Mouse (Mus musculus) forebrain, embryonic 16.5 days (tissue): ENCODE results near the gene Fam71f2. TPM values are rescaled to one million over a fixed set of nuclear protein-coding genes. Genes with fewer than 3 reads are reported as not detected.

Experiments used
- ATAC-seq: fragments of 200-750 bp; cut with Nextera tagmentation; 2 replicates; pipeline ENCODE4 v1.8.0; 2017; ENCODE audit warnings: mild to moderate bottlenecking, moderate library complexity
- H3K27ac ChIP-seq: fragments of 300-500 bp; sonication (generic); 2 replicates; pipeline ENCODE4 v1.5.1; 2014; ENCODE audit warnings: low read length, control low read depth
- H3K27me3 ChIP-seq: fragments of 300-500 bp; sonication (generic); replicated peaks from 2 replicates; pipeline ENCODE4 v1.6.1; 2014; ENCODE audit warnings: low read length; ENCODE audit not compliant: control insufficient read depth, insufficient read depth
- H3K36me3 ChIP-seq: fragments of 300-500 bp; sonication (generic); 2 replicates; pipeline ENCODE4 v1.6.1; 2014; ENCODE audit not compliant: control insufficient read depth, insufficient read depth
- H3K4me1 ChIP-seq: fragments of 300-500 bp; sonication (generic); replicated peaks from 2 replicates; pipeline ENCODE4 v1.6.1; 2014; ENCODE audit warnings: low read length; ENCODE audit not compliant: control insufficient read depth, insufficient read depth
- H3K4me2 ChIP-seq: fragments of 300-500 bp; sonication (generic); 2 replicates; pipeline ENCODE4 v1.6.1; 2014; ENCODE audit warnings: mild to moderate bottlenecking, low read length, control low read depth
- H3K4me3 ChIP-seq: fragments of 300-500 bp; sonication (generic); replicated peaks from 2 replicates; pipeline ENCODE4 v1.5.1; 2014; ENCODE audit warnings: mild to moderate bottlenecking, low read length, control low read depth
- H3K9ac ChIP-seq: fragments of 300-500 bp; sonication (generic); replicated peaks from 2 replicates; pipeline ENCODE4 v1.6.1; 2014; ENCODE audit warnings: low read depth, low read length, control low read depth
- H3K9me3 ChIP-seq: fragments of 300-500 bp; sonication (generic); 2 replicates; pipeline ENCODE4 v1.6.1; 2016; ENCODE audit warnings: low read length; ENCODE audit not compliant: control insufficient read depth
- WGBS: fragments of 180-500 bp; shearing (Covaris S2); extraction: QIAGEN DNeasy Blood & Tissue Kit; methylation state at CpG from one replicate; pipeline ENCODE4 v1.1.7; 2014; 5-methylcytosine and 5-hydroxymethylcytosine counted together
- polyA plus RNA-seq: library from polyadenylated mRNA; unstranded; fragments of >200 nt; fragmentation: Nextera tagmentation; extraction: Ambion mirVana; gene quantifications from 2 replicates; pipeline ENCODE4 v1.2.1, GENCODE M21; 2015

The Fam71f2 gene
- polyA plus RNA-seq, 1 experiment from 2014 or later: 0.51 TPM

- no peaks in the 10 kb centered on the region for H3K9me3 ChIP-seq
- 82% methylated on average over 14 of the region's 14 CpGs for WGBS
- H3K27me3 ChIP-seq: no peaks in the 10 kb centered on the region
- no peak overlapping the region for H3K9ac ChIP-seq
- no peak for ATAC-seq
- no peak overlapping the region for H3K27ac ChIP-seq
- no peaks in the 10 kb centered on the region for H3K36me3 ChIP-seq
- no peak overlapping the region for H3K4me3 ChIP-seq
- no peaks in the 10 kb centered on the region for H3K4me1 ChIP-seq
- no peak overlapping the region for H3K4me2 ChIP-seq
Observed at GRCm38 (mm10) chr6:29245272-29246120, 33.9 kb upstream of the Fam71f2 start.

GRCm38 (mm10) chr6:29246183-29246582 lies 33.2 kb upstream of the Fam71f2 start:
- ATAC-seq: no peak
- Histone ChIP-seq H3K4me2 (no peak overlapping the region), H3K27ac (no peak overlapping the region), H3K4me1 (no peaks in the 10 kb centered on the region), H3K4me3 (no peak overlapping the region), H3K9me3 (no peaks in the 10 kb centered on the region), H3K36me3 (no peaks in the 10 kb centered on the region), H3K9ac (no peak overlapping the region), H3K27me3 (no peaks in the 10 kb centered on the region)
- WGBS: 76% methylated on average over 3 of the region's 3 CpGs

- Histone ChIP-seq H3K4me2 (no peak overlapping the region), H3K27me3 (no peaks in the 10 kb centered on the region), H3K27ac (no peak overlapping the region), H3K36me3 (no peaks in the 10 kb centered on the region), H3K9ac (no peak overlapping the region), H3K4me3 (no peak overlapping the region), H3K9me3 (no peaks in the 10 kb centered on the region), H3K4me1 (no peaks in the 10 kb centered on the region)
- ATAC-seq: no peak
- WGBS: 65% methylated on average over 5 of the region's 5 CpGs
Observed at GRCm38 (mm10) chr6:29246585-29246984, 32.8 kb upstream of the Fam71f2 start.

GRCm38 (mm10) chr6:29247072-29247471 lies 32.3 kb upstream of the Fam71f2 start:
- no peak for ATAC-seq
- no peaks in the 10 kb centered on the region for H3K4me1 ChIP-seq
- H3K9ac ChIP-seq: no peak overlapping the region
- 53% methylated on average over 4 of the region's 4 CpGs for WGBS
- H3K9me3 ChIP-seq: no peaks in the 10 kb centered on the region
- H3K27ac ChIP-seq: no peak overlapping the region
- no peaks in the 10 kb centered on the region for H3K27me3 ChIP-seq
- H3K4me3 ChIP-seq: no peak overlapping the region
- no peak overlapping the region for H3K4me2 ChIP-seq
- H3K36me3 ChIP-seq: no peaks in the 10 kb centered on the region

- H3K4me2 ChIP-seq: no peak overlapping the region
- H3K4me3 ChIP-seq: no peak overlapping the region
- H3K36me3 ChIP-seq: no peaks in the 10 kb centered on the region
- no peak for ATAC-seq
- H3K27ac ChIP-seq: no peak overlapping the region
- no peaks in the 10 kb centered on the region for H3K9me3 ChIP-seq
- 93% methylated on average over 1 of the region's 1 CpGs for WGBS
- 0 out of 2 replicates have a peak, but pooled peaks cover 2% of the 10 kb centered on the region for H3K4me1 ChIP-seq
- H3K27me3 ChIP-seq: no peaks in the 10 kb centered on the region
- H3K9ac ChIP-seq: no peak overlapping the region
Observed at GRCm38 (mm10) chr6:29259418-29259817, 20.0 kb upstream of the Fam71f2 start.

GRCm38 (mm10) chr6:29261831-29262230 lies 17.6 kb upstream of the Fam71f2 start:
- H3K36me3 ChIP-seq: no peaks in the 10 kb centered on the region
- H3K9me3 ChIP-seq: no peaks in the 10 kb centered on the region
- WGBS: 86% methylated on average over 5 of the region's 5 CpGs
- H3K4me3 ChIP-seq: no peak overlapping the region
- no peak overlapping the region for H3K9ac ChIP-seq
- no peak for ATAC-seq
- no peaks in the 10 kb centered on the region for H3K27me3 ChIP-seq
- H3K4me2 ChIP-seq: no peak overlapping the region
- H3K4me1 ChIP-seq: 0 out of 2 replicates have a peak, but pooled peaks cover 2% of the 10 kb centered on the region
- no peak overlapping the region for H3K27ac ChIP-seq

- Histone ChIP-seq H3K9ac (no peak overlapping the region), H3K27ac (no peak overlapping the region), H3K4me1 (0 out of 2 replicates have a peak, but pooled peaks cover 2% of the 10 kb centered on the region), H3K27me3 (no peaks in the 10 kb centered on the region), H3K9me3 (no peaks in the 10 kb centered on the region), H3K36me3 (no peaks in the 10 kb centered on the region), H3K4me2 (no peak overlapping the region), H3K4me3 (no peak overlapping the region)
- WGBS: 37% methylated on average over 6 of the region's 6 CpGs
- ATAC-seq: peak; percentile 77
Observed at GRCm38 (mm10) chr6:29263650-29264455, 15.5 kb upstream of the Fam71f2 start.

- Histone ChIP-seq H3K9ac (no peak overlapping the region), H3K36me3 (no peaks in the 10 kb centered on the region), H3K27ac (no peak overlapping the region), H3K9me3 (no peaks in the 10 kb centered on the region), H3K4me3 (no peak overlapping the region), H3K4me2 (no peak overlapping the region), H3K4me1 (0 out of 2 replicates have a peak, but pooled peaks cover 2% of the 10 kb centered on the region), H3K27me3 (no peaks in the 10 kb centered on the region)
- 81% methylated on average over 3 of the region's 3 CpGs for WGBS
- ATAC-seq: no peak
Observed at GRCm38 (mm10) chr6:29264456-29264781, 15.0 kb upstream of the Fam71f2 start.

- H3K27me3 ChIP-seq: 0 out of 2 replicates have a peak, but pooled peaks cover 2% of the 10 kb centered on the region
- no peak overlapping the region for H3K27ac ChIP-seq
- no peak overlapping the region for H3K9ac ChIP-seq
- no peak overlapping the region for H3K4me2 ChIP-seq
- 81% methylated on average over 4 of the region's 4 CpGs for WGBS
- H3K9me3 ChIP-seq: no peaks in the 10 kb centered on the region
- no peak overlapping the region for H3K4me3 ChIP-seq
- no peaks in the 10 kb centered on the region for H3K36me3 ChIP-seq
- no peak for ATAC-seq
- 0 out of 2 replicates have a peak, but pooled peaks cover 2% of the 10 kb centered on the region for H3K4me1 ChIP-seq
Observed at GRCm38 (mm10) chr6:29266936-29267335, 12.5 kb upstream of the Fam71f2 start.
